Mouse (Mus musculus) v-Abl transformed pro-B cells (cell line): ENCODE results near the gene Lysmd1.
"Not testable (repeated sequence)": the region's sequence is repeated elsewhere in the genome, so short reads cannot be mapped to it uniquely, and the experiment has no call there.

ENCODE experiments used
- in situ Hi-C, 2 experiments: fragments of 400-800 bp; cut with MboI; formaldehyde crosslinking; loops; one replicate each; pipeline ENCODE4 v1.15.1; 2025; ENCODE audit not compliant: unreplicated experiment in 2 of 2

Lysmd1 gene

DNA sequence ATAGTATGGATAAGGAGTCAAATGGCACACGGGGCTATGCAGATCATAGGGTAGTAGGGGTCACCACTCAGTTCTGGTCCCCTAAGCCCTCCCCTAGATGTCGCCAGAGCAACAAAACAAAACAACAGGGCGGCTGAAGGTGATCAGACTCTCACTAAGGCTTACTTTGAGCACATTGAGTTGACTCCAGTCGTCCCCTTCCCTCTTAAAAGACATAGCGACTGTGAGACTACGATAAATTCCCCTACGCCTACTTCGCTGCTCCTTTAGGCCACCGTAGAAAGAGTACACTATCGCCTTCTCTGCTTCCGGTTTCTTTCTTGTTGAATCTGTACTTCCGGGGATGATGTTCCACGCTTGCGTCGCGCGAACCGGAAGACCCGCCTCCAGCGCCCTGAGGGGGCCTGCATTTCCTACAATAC lies at the start of gene Lysmd1, which contains the start of gene Scnm1:
Gene Lysmd1 (plus strand): TSS at position 409 of the 422 bp plus-strand sequence.
Gene Scnm1 (minus strand): TSS at position 332 of the 422 bp plus-strand sequence.
- in situ Hi-C loops: loop anchor here in 1 of 2 experiments (25.0 kb wide), 1 partner anchor 129 kb away; the partner anchor contains the start of gene Bnipl

DNA sequence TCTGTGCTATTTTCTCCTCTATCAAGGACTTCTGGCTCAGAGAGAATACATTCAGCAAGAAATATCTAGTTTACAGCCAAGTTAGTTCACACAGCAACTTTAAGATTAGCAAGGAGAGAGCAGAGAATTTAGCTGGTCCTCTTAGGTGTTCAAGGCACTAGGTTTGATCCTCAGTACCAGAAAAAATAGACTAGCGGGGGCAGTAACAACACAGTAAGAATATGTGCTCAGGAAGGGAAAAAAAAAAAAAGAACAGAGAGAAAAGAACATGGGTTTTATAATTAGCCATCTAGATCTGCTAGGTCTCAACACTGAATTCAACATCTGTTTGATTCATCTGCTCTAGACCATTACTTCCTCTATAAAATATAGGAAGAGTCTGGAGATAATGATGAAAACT lies 45.8 kb upstream of the Lysmd1 start:
- in situ Hi-C loops: no loop called here

DNA sequence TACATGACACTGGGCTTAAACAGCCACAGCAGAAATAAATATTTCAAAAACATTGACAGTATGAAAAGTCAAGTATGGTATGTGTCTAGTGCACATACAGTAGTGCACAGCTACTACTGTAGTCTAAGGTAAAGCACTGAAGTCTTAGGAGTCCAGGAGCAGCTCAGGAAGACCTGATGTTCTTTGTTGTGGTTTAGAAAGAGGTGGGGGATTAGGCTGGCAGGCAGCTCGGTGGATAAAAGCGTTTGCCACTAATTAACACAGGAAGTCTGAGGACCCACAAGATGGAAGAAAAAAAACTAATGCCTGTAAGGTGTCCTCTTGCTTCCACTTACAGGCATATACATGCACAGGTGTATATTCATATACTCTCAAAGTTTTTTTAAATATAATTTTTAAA lies 33.0 kb upstream of the Lysmd1 start:
- in situ Hi-C loops: no loop called here

DNA sequence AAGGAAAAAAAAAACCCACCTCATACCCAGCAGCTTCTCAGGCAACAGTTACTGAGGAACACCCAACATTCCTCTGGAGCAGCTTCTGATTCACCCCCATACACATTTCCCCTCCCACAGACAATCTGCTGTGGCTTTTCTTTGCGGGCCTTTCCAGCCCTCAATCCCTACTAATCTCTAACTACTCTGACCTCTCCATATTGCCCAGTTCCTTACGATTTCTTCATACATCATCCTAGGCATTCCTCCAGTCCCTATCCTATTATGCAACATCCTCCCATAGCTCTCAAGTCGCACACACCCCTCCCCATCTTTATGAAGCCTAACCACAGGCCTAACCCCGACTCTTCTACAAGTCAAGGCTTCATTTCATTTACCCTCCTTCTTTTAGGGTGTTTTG lies 28.8 kb upstream of the Lysmd1 start:
- in situ Hi-C loops: no loop called here

DNA sequence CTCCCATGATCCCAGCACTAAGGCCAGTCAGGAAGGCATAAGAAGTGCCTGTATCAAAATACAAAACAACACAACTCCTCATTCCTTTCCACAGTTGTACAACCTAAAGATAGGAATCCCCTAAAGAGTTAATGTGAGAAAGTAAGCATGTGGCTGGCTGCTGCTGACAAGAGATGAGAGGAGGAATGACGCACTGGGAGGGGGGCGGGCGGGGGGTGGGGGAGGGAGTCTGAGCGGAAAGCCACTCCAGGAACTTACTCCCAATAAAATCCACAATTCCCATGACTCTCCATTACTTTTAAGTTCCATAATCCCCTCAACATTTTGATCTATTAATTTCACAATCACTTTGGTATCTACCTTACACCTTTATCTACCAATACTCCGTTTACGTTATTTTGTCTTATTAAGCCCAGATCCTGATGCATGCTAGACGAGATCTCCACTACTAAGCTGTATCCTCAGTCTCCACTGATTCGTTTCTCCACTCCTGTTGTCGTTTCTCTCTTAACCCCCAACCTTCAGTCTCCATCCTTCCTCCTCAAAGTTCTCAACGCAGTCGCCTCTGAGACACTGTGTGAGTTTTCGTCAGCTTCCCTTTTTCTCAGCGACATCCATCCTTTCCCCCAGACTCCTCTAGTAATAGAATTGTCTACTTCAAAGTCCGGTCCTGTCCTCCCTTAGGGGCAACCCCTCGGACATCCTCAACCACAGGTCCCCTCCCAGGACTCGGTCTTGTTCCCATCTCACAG lies 28.1 kb upstream of the Lysmd1 start:
- in situ Hi-C loops: no loop called here

DNA sequence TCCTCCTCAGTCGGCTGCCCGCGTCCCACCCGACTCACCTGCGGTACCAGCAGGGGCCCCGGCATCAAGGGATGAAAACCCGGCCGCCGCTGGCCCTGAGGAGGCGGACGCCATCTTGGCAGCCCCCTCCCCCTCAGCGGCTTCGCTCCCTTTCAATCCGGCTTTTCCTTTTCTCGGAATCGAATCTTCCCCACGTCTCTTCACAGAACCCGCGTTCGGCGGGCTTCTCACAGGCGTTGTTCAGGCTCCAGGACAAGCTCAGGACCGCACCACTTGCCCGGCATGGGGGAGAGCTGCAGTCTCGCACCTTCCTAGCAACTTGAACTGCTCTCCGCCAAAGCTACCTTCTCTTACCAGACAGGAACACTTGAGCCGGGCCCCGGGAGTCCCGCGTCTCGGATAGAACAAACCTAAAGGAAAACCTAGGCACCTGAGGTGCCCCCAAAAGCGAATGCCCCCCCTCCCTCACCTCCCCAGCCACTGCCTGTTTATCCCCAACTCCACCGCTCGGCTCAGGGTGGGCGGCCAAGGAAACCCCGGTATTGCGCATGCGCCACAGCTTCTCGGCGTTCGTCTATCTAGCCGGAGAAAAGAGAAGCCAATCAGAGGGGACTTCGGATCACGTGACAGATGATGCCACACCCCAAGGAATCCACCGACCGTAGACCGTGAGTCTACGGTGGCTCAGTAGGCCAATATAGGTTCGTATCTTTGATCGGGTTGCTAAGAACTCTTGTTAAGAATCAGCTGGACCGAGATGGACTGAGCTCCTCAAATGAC lies 27.4 kb upstream of the Lysmd1 start, which contains the start of gene Pip5k1a:
Gene Pip5k1a (minus strand): TSS at position 593 of the 780 bp plus-strand sequence.
- in situ Hi-C loops: no loop called here

DNA sequence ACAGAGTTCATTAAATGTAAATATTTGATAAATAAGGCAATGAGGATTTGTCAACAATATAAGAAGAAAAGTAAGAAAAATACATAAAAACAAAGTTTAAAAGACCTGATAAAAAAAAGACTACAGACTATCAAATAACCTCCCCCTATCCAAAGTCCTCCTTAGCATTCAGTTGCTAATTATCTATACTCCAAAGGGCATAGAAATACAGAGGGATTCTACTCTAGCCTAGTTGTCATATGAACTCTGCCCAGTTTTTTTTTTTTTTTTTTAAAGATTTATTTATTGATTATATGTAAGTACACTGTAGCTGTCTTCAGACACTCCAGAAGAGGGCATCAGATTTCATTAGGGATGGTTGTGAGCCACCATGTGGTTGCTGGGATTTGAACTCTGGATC lies 26.6 kb upstream of the Lysmd1 start:
- in situ Hi-C loops: not testable (repeated sequence)

DNA sequence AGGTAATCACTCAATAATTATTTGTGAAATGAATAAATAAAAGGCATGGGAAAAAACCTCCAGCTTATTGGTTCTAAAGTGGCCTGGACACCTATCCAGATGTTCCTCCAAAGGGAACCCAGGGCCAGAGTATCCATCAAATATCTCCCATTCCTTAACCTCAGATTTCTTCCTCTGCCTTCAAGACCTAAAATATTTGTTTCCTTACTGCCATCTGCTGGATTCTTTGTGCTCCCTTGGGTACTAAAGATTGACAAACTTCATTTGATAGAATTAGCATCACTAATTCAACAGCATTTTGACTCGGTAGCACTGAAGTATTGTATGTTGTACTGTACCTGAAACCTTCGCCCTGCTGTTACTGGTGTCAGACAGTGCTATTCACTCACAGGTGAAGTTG lies 26.0 kb upstream of the Lysmd1 start:
- in situ Hi-C loops: no loop called here

DNA sequence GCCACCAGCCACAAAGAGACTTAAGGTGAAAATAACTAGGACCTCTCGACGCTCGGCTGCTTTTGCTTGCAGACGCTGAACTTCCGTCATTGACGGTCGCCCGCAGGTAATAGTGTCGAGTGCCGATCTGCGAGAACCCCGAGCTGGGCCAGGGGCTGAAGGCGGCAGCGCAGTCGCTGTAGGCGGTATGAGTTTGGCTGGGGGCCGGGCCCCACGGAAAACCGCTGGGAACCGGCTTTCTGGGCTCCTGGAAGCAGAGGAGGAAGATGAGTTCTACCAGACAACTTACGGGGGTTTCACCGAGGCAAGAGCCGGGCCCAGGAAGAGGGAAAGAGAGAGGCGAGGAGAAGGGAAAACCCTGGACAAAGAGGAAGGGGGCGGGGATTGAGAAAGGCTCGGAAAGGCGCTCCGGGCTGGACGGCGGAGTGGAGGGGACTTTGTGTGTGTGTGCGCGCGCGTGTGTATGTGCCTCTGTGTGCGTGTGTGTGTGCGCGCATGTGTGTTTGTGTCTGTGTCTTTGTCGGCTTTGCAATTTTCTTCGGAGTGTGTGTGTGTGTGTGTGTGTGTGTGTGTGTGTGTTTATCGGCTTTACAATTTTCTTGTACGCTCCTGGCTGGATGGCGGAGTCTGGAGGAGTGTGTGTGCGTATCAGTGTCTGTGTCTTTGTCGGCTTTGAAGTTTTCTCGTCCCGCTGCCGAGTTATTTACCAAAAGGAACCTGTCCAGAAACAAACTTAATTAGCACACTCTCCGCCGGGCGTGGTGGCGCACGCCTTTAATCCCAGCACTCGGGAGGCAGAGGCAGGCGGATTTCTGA lies 22.8 kb upstream of the Lysmd1 start, which contains the start of gene Vps72:
Gene Vps72 (plus strand): TSS at position 112 of the 816 bp plus-strand sequence.
- in situ Hi-C loops: no loop called here

DNA sequence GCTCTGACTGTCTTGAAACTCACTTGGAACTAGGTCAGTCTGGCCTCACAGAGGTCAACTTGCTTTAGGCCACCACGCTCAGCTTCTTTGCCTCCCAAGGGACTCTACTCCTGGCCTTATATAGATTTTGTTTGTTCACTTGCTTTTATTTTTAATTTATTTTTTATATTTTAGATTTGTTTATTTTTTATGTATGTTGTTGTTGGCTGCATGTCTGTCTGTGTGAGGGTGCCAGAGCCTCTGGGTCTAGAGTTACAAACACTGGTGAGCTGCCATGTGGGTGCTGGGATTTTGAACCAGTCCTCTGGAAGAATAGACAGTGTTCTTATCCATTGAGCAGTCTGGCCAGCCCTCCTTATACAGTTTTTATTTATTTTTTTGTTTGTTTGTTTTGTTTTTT lies 21.1 kb upstream of the Lysmd1 start:
- in situ Hi-C loops: no loop called here

DNA sequence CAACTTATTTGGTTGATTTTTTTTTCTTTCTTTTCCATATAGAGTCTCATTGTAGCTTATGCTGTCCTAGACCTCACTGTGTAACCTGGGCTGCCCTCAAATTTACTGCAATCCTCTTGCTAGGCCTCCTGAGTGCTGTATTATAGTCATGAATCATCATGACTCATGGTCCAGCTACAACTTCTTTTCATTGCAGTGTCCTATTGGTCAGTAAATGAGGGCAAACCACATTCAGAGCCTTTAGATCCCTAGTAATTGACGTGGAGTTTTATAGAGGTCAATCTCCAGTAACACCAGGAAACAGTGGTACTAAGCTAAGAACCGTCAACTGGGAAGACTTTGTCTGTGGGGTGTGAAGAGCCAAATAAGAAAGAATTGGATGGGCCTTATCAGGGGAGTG lies 16.1 kb upstream of the Lysmd1 start:
- in situ Hi-C loops: no loop called here

DNA sequence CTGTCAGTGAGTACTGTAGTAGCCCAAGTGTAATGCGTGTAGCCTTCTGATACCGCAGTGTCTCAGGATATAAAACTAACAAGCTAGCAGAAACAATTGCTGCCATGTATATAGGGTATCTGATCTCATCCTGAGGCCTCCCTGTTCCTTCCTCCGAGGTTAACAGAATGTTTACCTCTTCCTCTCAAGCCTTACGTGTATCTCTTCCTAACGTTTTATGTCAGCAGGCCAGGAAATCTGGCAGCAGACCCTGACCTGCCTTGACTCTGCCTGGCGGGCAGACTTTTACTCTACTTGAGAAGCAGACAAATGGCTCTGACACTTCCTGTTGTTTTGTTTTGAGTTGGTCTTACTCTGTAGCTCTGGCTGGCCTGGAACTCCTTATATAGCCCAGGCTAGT lies 12.3 kb upstream of the Lysmd1 start:
- in situ Hi-C loops: no loop called here

DNA sequence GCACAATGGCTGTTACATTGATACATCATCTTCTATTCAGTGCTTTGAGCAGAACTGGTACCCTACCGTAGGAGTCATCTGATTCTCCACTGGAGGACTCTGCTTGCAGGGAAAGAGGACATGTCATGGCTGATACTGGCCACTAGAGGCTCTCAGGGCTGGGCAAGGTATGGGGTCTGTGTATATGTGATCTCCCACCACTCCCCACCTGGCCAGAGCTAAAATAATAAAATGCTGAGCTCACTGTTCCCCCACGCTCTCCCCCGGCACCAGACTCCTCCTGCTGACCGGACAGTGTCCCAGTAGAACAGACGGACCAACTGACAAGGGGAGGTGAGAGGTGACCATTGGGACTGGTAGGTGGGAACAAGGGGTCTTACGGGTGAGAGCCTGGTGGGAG lies 9.6 kb upstream of the Lysmd1 start, which contains the start of gene Tmod4:
Gene Tmod4 (plus strand): TSS at position 231 of the 400 bp plus-strand sequence.
- in situ Hi-C loops: no loop called here

DNA sequence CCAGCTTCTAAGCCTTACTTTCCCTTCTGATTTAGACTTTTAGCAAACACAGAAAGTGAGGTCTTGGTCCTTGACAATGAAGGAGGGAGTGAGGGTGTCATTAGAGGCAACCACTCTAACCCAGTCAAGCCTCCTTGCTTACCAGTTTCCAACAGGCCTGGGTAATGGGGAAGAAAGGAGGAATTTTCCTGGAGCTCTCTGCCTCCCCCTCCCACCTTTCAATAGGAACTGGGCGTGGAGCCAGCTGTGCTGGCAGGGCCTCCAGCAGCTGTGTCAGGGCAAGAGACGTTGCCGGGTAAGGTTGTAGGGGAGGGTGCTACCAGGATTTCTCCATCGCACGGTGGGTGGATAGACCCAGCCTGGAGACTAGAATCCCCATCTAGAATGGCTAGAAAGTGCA lies 8.9 kb upstream of the Lysmd1 start:
- in situ Hi-C loops: loop anchor here in 1 of 2 experiments (25.0 kb wide), 1 partner anchor 137 kb away; the partner anchor contains the start of gene Bnipl

DNA sequence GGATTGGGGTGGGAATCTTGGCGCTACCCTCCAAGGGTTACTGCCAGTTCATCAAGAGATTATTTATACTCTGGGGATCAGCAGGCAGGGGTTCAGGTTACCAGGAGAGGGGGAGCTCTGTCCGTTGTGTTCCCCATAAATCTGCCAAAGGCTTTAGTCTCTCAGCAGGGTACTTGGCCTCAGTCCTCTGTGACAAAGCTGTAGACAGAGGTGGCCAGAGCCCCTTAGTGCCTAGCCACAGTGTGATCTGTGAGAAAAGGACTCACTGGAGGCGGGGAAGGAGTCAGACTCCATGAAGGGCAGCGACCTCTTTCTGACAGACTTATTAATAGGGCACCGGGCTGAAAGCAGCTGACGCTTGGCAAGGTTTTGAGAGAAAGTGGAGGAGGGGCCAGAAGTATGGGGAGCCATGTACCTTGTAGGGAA lies 4.6 kb upstream of the Lysmd1 start:
- in situ Hi-C loops: loop anchor here in 1 of 2 experiments (25.0 kb wide), 1 partner anchor 133 kb away; the partner anchor contains the start of gene Bnipl

DNA sequence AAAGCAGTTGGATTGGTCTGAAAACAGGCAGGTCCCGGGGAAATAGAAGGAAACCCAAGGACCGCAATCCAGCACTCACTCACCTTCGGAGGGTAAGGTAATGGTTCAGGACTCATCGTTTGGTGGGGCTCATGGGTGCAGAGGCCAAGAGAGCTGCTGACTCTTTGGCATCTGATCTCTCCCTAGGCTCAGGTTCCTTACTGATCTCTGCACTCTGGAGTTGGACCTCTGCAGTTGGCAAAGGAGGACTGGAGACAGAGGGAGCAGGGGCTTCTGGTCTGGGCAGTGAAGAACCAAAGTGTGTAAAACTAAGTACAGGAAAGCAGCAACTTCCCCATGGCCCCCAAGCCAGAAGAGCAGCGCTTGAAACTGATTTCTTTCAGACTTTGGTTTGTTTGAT lies 3.8 kb upstream of the Lysmd1 start:
- in situ Hi-C loops: loop anchor here in 1 of 2 experiments (25.0 kb wide), 1 partner anchor 132 kb away; the partner anchor contains the start of gene Bnipl

DNA sequence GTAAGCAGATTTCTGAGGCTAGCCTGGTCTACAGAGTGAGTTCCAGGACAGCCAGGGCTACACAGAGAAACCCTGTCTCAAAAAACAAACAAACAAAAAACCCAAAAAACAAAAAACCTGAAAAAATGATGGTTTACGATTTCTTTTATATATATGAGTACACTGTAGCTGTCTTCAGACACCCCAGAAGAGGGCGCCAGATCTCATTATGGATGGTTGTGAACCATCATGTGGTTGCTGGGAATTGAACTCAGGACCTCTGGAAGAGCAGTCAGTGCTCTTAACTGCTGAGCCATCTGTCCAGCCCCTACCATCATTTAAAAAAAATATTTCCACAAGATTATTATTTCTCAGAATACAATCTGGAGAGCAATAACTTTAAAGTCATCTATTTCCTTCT lies 1.5 kb upstream of the Lysmd1 start:
- in situ Hi-C loops: loop anchor here in 1 of 2 experiments (25.0 kb wide), 1 partner anchor 130 kb away; the partner anchor contains the start of gene Bnipl

DNA sequence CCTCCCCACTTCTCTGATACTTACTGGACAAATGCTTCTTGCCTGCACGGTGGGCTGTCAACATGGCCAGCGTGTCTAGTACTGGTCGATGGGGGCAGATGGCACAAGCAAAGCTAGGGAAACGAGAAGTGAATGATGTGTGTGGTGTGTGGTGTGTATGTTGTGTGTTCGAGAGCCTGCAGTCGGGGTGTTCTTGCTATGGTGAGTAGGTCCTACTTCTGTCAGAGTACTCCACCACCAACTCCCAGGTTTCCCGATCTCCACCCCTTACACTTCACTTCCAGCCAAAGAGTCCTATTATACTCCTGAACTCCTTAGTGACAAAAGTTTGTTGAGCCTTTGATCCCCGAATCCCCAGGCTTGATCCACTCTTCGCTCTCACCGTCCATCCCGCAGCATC lies 712 bp upstream of the Lysmd1 start:
- in situ Hi-C loops: loop anchor here in 1 of 2 experiments (25.0 kb wide), 1 partner anchor 129 kb away; the partner anchor contains the start of gene Bnipl

DNA sequence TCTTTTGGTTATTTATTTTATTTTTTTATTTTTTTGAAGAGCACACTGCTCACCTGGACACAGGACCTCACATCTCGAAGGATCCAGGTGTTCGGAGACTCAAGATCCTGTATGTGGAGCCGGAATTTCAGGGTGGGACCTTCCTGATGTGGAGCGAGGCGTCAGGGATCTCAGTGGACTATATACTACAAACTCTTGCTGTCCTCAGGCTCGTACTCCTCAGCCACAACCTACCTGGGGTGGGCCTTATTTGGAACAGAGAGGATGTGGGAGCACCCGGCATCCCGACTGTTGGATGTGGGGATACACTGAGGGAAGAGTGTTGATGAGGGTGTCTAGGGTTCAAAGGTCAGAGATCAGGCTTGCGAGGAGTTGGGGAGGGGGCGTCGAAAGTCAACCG lies 245 bp downstream of the Lysmd1 start:
- in situ Hi-C loops: loop anchor here in 1 of 2 experiments (25.0 kb wide), 1 partner anchor 128 kb away; the partner anchor contains the start of gene Bnipl

DNA sequence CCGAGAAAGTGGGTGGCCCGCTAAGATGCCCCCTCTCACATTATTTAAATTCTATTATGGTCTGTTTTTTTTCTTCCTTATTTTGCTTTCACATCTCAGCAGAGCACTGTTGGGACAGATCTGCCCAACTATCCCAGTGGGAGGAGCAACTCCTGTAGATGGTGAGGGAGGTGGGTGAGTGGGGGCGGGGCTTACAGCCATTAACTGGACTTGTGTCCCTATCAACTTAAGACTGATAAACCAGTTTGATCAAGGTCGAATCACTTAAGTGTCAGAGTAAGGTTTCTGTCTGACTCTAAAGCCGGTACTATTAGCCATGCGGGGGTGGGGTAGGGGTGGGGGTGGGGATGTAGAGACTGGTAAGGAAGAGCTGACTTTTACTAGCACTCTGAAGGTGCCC lies 1.1 kb downstream of the Lysmd1 start:
- in situ Hi-C loops: loop anchor here in 1 of 2 experiments (25.0 kb wide), 1 partner anchor 127 kb away; the partner anchor contains the start of gene Bnipl
